Mouse (Mus musculus): ENCODE measurements around the gene Kpna6.

Kpna6 gene

GRCm38 (mm10) chr4:129615801-129616290, 56.7 kb downstream of the Kpna6 start:
- ChIA-PET POLR2A (interaction anchor here in 2 of 4 experiments (1.0 to 2.9 kb wide), 2 partner anchors 13 to 25 kb away, joined by 3 to 11 read pairs; partner anchors contain the start of gene Txlna (in 1 of the 2)), CTCF (no interaction called here)

GRCm38 (mm10) chr4:129614093-129614492, 58.5 kb downstream of the Kpna6 start, which contains the start of gene Dcdc2b:
Dcdc2b (minus strand) TSS chr4:129614257.
- CTCF ChIA-PET, result interaction anchor here in 1 of 4 experiments (0.7 to 1.4 kb wide), 3 partner anchors 37 to 345 kb away, joined by 3 to 6 read pairs (median 3); partner anchors contain the start of gene Kpna6
- POLR2A ChIA-PET, result interaction anchor here in 3 of 4 experiments (0.9 to 2.3 kb wide), 11 partner anchors 9 to 153 kb away, joined by 3 to 11 read pairs (median 3); partner anchors contain the start of genes Txlna (in 3 of the 3), Ccdc28b (in 2 of the 3), Bsdc1 (in 1 of the 3) and Eif3i (in 1 of the 3)

GRCm38 (mm10) chr4:129610472-129610871, 62.1 kb downstream of the Kpna6 start:
- ChIA-PET POLR2A (interaction anchor here (0.6 to 4.6 kb wide), 17 partner anchors 8 to 158 kb away, joined by 3 to 61 read pairs (median 5); partner anchors contain the start of genes Ccdc28b (in 3 of the 4), Eif3i (in 2 of the 4), Tmem234 (in 2 of the 4) and Iqcc (in 1 of the 4)), CTCF (interaction anchor here (0.6 to 3.8 kb wide), 7 partner anchors 33 to 634 kb away, joined by 3 to 33 read pairs (median 3); partner anchors contain the start of gene Fam167b (in 1 of the 4))

- POLR2A ChIA-PET, result interaction anchor here (0.6 to 4.6 kb wide), 24 partner anchors 9 to 258 kb away, joined by 3 to 61 read pairs (median 4); partner anchors contain the start of genes Ccdc28b (in 3 of the 4), Marcksl1 (in 2 of the 4), Txlna (in 2 of the 4) and Eif3i (in 1 of the 4)
Observed at GRCm38 (mm10) chr4:129610026-129610425, 62.5 kb downstream of the Kpna6 start.

GRCm38 (mm10) chr4:129609139-129609631, 63.4 kb downstream of the Kpna6 start:
- CTCF ChIA-PET, result interaction anchor here (0.5 to 3.8 kb wide), 77 partner anchors 8 to 1397 kb away, joined by 3 to 39 read pairs (median 5); partner anchors contain the start of genes Ccdc28b (in 3 of the 4), Txlna (in 3 of the 4), Fam167b (in 2 of the 4) and Hdac1 (in 2 of the 4)
- POLR2A ChIA-PET, result interaction anchor here (0.6 to 4.6 kb wide), 93 partner anchors 8 to 911 kb away, joined by 3 to 61 read pairs (median 4); partner anchors contain the start of genes Ccdc28b (in 3 of the 4), Hdac1 (in 3 of the 4), Iqcc (in 3 of the 4) and Marcksl1 (in 3 of the 4)

More at GRCm38 (mm10) chr4:129610026-129610425, 62.5 kb downstream of the Kpna6 start:
- CTCF ChIA-PET, result interaction anchor here (0.6 to 3.8 kb wide), 9 partner anchors 9 to 633 kb away, joined by 3 to 33 read pairs (median 6); partner anchors contain the start of gene Iqcc (in 1 of the 4)

GRCm38 (mm10) chr4:129608426-129609025, 64.0 kb downstream of the Kpna6 start:
- ChIA-PET CTCF (interaction anchor here (0.5 to 3.8 kb wide), 98 partner anchors 8 to 1397 kb away, joined by 3 to 39 read pairs (median 5); partner anchors contain the start of genes Ccdc28b (in 3 of the 4), Txlna (in 3 of the 4), Fam167b (in 2 of the 4) and Hdac1 (in 2 of the 4)), POLR2A (interaction anchor here (0.6 to 4.6 kb wide), 108 partner anchors 9 to 1068 kb away, joined by 3 to 61 read pairs (median 4); partner anchors contain the start of genes Hdac1 (in 4 of the 4), Iqcc (in 4 of the 4), Ccdc28b (in 3 of the 4) and Marcksl1 (in 3 of the 4))

GRCm38 (mm10) chr4:129600233-129601158, 72.1 kb downstream of the Kpna6 start, which contains the start of the genes Eif3i and Tmem234:
Eif3i (minus strand) TSS chr4:129600648.
Tmem234 (plus strand) TSS chr4:129600668.
- CTCF ChIA-PET, result interaction anchor here in 2 of 4 experiments (1.0 to 3.0 kb wide), 6 partner anchors 8 to 58 kb away, joined by 3 to 17 read pairs (median 4); partner anchors contain the start of gene Hdac1 (in 1 of the 2)

More at GRCm38 (mm10) chr4:129600233-129601158, 72.1 kb downstream of the Kpna6 start, which contains the start of the genes Eif3i and Tmem234:
- POLR2A ChIA-PET, result interaction anchor here in 3 of 4 experiments (0.6 to 5.8 kb wide), 23 partner anchors 8 to 139 kb away, joined by 3 to 18 read pairs (median 4); partner anchors contain the start of genes Bsdc1 (in 1 of the 3), Dcdc2b (in 1 of the 3) and Txlna (in 1 of the 3)
